Mouse (Mus musculus) cerebellum, adult 2 months (tissue): ENCODE measurements at regions not wholly inside any gene's neighbourhood (a gene's known extent, or its start where the extent isn't known, plus 50 kb on each side); places are given as distances from the start of the nearest gene placed in this dataset.

Experiments
- CTCF ChIP-seq: fragments of 200-500 bp; IDR thresholded peaks from 2 replicates; pipeline ENCODE4 v1.5.1; 2011; ENCODE audit warnings: low read depth, mild to moderate bottlenecking, control low read depth, low read length, moderate library complexity, borderline replicate concordance; ENCODE audit not compliant: insufficient read depth
- POLR2A ChIP-seq: fragments of 200-500 bp; IDR thresholded peaks from 2 replicates; pipeline ENCODE4 v1.6.1; 2011; ENCODE audit warnings: low read length, control low read depth, borderline replicate concordance; ENCODE audit not compliant: insufficient read depth

GRCm38 (mm10) chr2:169509406-169509805 lies 78.1 kb downstream of the Gm11011 start:
- TF ChIP-seq CTCF (no peak), POLR2A (no peak)
